Mouse (Mus musculus): ENCODE measurements at regions not wholly inside any gene's neighbourhood (a gene's known extent, or its start where the extent isn't known, plus 50 kb on each side); places are given as distances from the start of the nearest gene placed in this dataset.

DNA sequence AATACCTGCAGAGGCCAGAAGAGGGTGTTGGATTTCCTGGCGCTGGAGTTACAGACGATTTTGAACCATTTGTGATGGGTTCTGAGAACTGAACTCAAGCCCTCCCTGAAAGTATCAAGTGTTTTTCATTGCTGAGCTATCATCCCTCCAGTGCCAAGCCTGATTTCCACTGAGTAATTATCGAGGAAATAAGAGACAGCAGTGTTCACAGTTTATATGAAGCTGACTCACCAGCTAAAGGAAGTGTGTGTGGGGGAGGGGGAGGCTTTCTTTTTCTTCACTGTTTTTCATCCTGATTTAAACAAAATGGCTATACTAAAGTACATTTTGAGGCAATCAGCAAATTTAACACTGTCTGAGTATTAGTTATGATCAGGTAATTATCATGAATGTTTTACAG lies 227.4 kb upstream of the Tmem132c start:
- TF ChIP-seq CTCF (IDR thresholded peaks at IDR 0.05; ENCODE audit: extremely low read depth, insufficient read length, insufficient replicate concordance, low read depth, low read length) (no peak), POLR2A (IDR thresholded peaks at IDR 0.05; ENCODE audit: low read depth, low read length) (no peak)

All from small intestine, adult 2 months (tissue).